Mouse (Mus musculus): ENCODE results near the gene Gm614. TPM values are rescaled to one million over a fixed set of nuclear protein-coding genes. Genes with fewer than 3 reads are reported as not detected.

Gene Gm614
- polyA plus RNA-seq, 1 experiment from 2014 or later, result not detected

DNA sequence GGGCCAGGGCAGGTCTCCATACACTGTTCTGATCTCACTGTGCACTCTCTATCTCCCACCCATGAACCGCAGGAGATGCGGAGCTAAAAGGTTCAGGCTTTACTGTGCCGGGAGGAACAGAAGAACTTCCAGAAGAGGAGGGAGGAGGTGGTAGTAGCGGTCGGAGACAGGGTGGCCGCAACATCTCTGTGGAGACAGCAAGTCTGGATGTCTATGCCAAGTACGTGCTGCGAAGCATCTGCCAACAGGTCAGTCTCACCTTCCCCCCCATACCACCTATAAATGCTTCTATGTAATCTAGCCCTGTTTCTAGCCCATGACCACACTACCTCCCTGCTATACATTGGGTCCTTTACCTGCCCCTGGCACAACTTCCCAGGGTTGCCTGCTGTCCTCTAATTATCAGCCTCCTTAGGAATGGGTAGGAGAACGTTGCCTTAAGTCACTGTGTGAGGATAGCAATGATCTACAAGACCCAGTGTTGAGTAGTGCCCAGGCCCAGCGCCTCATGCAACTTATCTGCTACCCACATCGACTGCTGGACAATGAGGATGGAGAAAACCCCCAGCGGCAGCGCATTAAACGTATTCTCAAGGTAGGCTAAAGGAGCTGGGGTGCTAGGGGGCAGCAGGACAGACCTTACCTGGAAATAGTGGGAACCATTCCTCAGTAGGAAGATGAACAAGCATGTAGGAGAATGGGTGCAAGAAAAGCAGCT, 22.3 kb upstream of the Gm614 start:
- no peak overlapping the region for H3K4me3 ChIP-seq
- H3K9me3 ChIP-seq (replicated peaks), result no peaks in the 10 kb centered on the region
- no peak overlapping the region for H3K4me2 ChIP-seq
- H3K36me3 ChIP-seq, result peaks cover 48% of the 10 kb centered on the region
- 84% methylated on average over 14 of the region's 14 CpGs for WGBS
- H3K27me3 ChIP-seq, result no peaks in the 10 kb centered on the region
- no peak overlapping the region for H3K27ac ChIP-seq
- H3K4me1 ChIP-seq (replicated peaks), result no peaks in the 10 kb centered on the region
- no peak for ATAC-seq (replicated peaks; ENCODE audit: insufficient number of reproducible peaks, insufficient read depth, low FRiP score, low read depth)
- no peak overlapping the region for H3K9ac ChIP-seq

DNA sequence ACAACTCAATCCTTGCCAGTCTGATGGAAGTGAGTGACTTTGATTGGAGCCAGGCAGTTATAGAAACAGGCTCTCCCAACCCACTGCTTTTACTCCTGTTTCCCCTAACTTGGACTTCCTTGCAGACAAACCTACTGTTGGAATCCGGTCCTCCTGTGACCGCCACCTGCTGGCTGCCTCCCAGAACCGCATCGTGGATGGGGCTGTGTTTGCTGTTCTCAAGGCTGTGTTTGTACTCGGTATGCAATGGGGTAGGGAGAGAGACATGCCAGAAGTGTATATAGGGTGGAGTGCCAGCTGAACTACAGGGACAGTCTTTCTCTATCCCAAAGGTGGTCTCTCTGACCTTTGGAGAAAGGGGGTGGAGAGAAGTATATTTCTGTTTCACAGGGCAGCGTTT, 21.7 kb upstream of the Gm614 start:
- Histone ChIP-seq H3K36me3 (peaks cover 47% of the 10 kb centered on the region), H3K9me3 (replicated peaks) (no peaks in the 10 kb centered on the region), H3K4me1 (replicated peaks) (no peaks in the 10 kb centered on the region), H3K4me2 (no peak overlapping the region), H3K27ac (no peak overlapping the region), H3K9ac (no peak overlapping the region), H3K27me3 (no peaks in the 10 kb centered on the region), H3K4me3 (no peak overlapping the region)
- 28% methylated on average over 6 of the region's 6 CpGs for WGBS
- ATAC-seq (replicated peaks; ENCODE audit: insufficient number of reproducible peaks, insufficient read depth, low FRiP score, low read depth), result no peak

DNA sequence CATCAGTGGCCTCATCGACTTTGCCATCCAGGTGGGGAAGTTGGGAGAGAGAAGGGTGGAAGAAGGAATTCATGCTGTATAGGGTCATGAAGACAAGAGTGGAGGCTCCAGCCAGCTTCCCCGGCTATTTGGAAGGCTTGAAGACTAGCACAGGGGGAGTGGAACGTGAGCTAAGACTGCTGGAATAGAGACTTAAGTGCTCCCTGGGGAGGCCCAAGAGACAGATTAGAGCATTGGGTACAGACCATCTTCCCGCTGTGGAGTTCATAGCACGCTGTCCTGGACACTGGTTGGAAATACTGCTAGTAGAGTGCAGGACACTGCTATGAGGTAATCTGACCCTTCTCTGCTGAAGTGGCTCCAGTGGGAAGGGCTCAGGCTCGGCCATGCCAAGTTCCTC, 19.0 kb upstream of the Gm614 start:
- Histone ChIP-seq H3K4me2 (no peak overlapping the region), H3K4me1 (replicated peaks) (no peaks in the 10 kb centered on the region), H3K9me3 (replicated peaks) (no peaks in the 10 kb centered on the region), H3K27ac (no peak overlapping the region), H3K27me3 (no peaks in the 10 kb centered on the region), H3K9ac (no peak overlapping the region), H3K36me3 (peaks cover 53% of the 10 kb centered on the region), H3K4me3 (no peak overlapping the region)
- ATAC-seq (replicated peaks; ENCODE audit: insufficient number of reproducible peaks, insufficient read depth, low FRiP score, low read depth), result no peak
- WGBS, result 74% methylated on average over 6 of the region's 6 CpGs

DNA sequence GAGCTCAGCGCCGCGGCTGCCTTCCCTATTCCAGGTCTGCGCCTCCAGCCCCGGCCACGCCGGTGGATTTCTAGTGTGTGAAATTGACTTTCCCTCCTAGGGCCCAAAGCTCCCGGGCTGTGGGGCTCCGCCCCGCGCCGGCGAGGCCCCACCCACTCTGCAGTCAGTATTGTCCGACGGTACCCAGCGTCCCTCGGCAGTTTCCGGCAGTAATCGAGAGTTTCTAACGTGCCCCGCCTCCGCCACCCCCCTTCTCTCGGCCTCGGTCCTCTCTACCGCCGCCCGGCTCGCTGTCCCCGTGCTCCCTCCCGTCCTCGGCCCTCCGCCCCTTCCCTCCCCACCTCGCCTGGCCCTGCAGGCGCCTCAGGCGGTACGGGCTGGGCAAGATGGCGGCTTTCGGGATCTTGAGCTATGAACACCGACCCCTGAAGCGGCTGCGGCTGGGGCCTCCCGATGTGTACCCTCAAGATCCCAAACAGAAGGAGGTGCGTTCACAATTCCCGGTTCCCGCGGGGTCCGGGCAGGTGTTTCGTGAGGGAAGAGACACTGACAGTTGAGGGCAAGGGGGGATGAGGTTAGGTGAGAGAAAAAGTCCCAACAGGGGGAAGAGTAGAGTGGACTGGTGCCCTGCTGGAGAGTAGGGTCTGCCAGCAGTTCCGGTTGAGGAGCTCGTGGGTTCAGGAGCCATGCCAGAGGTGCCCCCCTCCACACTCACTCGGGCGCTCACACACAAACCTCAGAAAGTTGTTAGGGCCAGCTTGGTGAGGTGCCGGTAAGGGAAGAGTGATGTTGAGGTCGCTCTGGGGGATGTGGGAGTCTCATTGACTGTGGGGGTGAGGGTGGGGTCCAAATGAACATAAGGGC, 10.3 kb upstream of the Gm614 start, which contains the start of gene Med12:
TSS of gene Med12 (plus strand) at position 156 of the 864 bp plus-strand sequence.
- peak within 1 kb of the TSS; percentile 64 for H3K9ac ChIP-seq
- H3K27me3 ChIP-seq, result no peaks in the 10 kb centered on the region
- ATAC-seq (replicated peaks; ENCODE audit: insufficient number of reproducible peaks, insufficient read depth, low FRiP score, low read depth), result peak; percentile 98
- peak within 1 kb of the TSS; percentile 66 for H3K4me3 ChIP-seq
- whole genome bisulfite sequencing, result 14% methylated on average over 54 of the region's 54 CpGs
- H3K27ac ChIP-seq, result peak within 1 kb of the TSS; percentile 81
- H3K4me1 ChIP-seq (replicated peaks), result 0 out of 2 replicates have a peak, but pooled peaks cover 4% of the 10 kb centered on the region
- H3K36me3 ChIP-seq, result peaks cover 17% of the 10 kb centered on the region
- no peaks in the 10 kb centered on the region for H3K9me3 ChIP-seq (replicated peaks)
- H3K4me2 ChIP-seq, result peak within 1 kb of the TSS; percentile 59

DNA sequence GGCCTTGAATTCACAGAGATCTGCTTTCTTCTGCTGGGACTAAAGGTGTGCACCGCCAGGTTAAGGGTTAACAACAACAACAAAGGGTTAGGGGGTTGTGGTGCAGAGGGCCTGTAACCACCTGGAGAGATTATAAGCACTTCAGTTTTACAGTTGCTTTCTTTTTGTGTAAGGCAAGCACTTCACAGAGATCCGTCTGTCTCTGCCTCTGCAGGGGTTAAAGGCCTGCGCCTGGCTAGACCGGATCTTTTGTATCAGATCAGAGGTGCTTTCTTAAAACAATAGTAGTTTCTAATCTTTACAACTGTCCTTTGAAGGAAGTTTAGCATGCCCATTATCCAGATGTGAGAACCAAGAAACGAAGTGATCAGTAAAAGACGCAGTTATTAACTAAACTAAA, 9.6 kb upstream of the Gm614 start:
- Histone ChIP-seq H3K9me3 (replicated peaks) (no peaks in the 10 kb centered on the region), H3K36me3 (peaks cover 10% of the 10 kb centered on the region), H3K4me3 (peak overlapping the region; percentile 66), H3K4me1 (replicated peaks) (0 out of 2 replicates have a peak, but pooled peaks cover 4% of the 10 kb centered on the region), H3K9ac (peak overlapping the region; percentile 64), H3K4me2 (peak overlapping the region; percentile 59), H3K27me3 (no peaks in the 10 kb centered on the region), H3K27ac (peak overlapping the region; percentile 47; the same call in 1 of the 2 replicates)
- no peak for ATAC-seq (replicated peaks; ENCODE audit: insufficient number of reproducible peaks, insufficient read depth, low FRiP score, low read depth)
- WGBS, result 29% methylated on average over 6 of the region's 6 CpGs

DNA sequence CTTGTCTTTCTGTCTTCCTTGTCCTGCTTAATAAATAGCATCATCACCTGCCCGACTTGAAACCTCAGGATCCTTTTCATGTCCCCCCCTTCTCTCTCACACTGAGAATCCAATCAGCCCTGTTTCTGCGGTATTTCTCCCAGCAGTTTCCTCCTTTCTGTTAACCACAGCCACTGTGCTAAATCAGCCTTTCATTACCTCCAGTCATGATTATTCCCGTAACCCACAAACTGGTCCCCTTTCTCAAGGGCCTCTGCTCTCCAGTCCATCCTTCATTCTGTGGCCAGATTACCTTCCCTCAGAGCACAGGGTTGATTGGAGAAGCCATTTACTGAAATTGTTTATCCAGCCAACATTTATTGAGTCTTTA, 4.9 kb upstream of the Gm614 start, which contains the start of gene Gm20489:
TSS of gene Gm20489 (minus strand) at position 269 of the 370 bp plus-strand sequence.
- no peak within 1 kb of the TSS for H3K9ac ChIP-seq
- no peaks in the 10 kb centered on the region for H3K9me3 ChIP-seq (replicated peaks)
- peak within 1 kb of the TSS; percentile 21; the same call in 1 of the 2 replicates for H3K4me3 ChIP-seq
- no peaks in the 10 kb centered on the region for H3K27me3 ChIP-seq
- peak within 1 kb of the TSS; percentile 15; the same call in 1 of the 2 replicates for H3K4me2 ChIP-seq
- ATAC-seq (replicated peaks; ENCODE audit: insufficient number of reproducible peaks, insufficient read depth, low FRiP score, low read depth), result no peak
- WGBS, result 47% methylated on average over 3 of the region's 3 CpGs
- no peak within 1 kb of the TSS for H3K27ac ChIP-seq
- no peaks in the 10 kb centered on the region for H3K36me3 ChIP-seq
- H3K4me1 ChIP-seq (replicated peaks), result no peaks in the 10 kb centered on the region

DNA sequence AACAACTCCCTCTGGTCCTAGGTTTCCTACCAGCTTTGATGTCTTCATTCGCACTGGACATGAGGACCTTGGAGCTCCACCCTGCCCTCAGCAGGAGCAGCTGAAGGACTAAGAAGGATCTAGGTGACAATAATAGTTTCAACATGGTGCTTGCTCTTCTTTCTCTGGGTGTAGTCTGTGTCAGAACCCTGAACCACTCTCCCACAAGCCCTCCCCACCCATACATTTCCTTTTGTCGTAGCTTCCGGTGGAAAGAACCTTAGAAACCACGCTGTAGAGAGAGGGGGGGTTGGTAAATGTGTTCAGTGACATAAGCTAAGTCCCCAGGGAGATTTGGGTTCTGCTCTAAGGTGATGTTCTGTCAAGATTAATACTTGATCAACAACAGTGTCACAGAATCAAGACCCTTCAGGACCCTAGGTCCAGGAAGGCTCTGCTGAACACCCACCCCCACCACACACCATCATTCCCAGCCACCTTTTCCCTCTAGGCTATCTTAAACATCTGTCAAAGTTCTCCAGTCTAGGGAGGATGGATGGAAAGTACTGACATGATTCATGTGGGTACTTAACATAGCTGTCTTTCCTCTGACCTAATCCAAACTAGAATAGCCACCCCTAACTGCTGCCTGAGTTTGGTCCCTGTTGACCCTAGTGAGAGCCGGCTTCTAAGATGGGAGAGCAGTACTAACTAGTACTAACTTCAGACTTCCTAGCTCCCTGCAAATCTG, 4.4 kb upstream of the Gm614 start, which contains the start of gene Il2rg:
TSS of gene Il2rg (minus strand) at position 231 of the 730 bp plus-strand sequence.
- H3K4me3 ChIP-seq, result peak within 1 kb of the TSS; percentile 21; the same call in 1 of the 2 replicates
- H3K9ac ChIP-seq, result no peak within 1 kb of the TSS
- peak within 1 kb of the TSS; percentile 15; the same call in 1 of the 2 replicates for H3K4me2 ChIP-seq
- WGBS, result 41% methylated on average over 5 of the region's 5 CpGs
- no peaks in the 10 kb centered on the region for H3K9me3 ChIP-seq (replicated peaks)
- no peaks in the 10 kb centered on the region for H3K27me3 ChIP-seq
- no peak; the same call in 1 of the 2 replicates for ATAC-seq (replicated peaks; ENCODE audit: insufficient number of reproducible peaks, insufficient read depth, low FRiP score, low read depth)
- no peaks in the 10 kb centered on the region for H3K4me1 ChIP-seq (replicated peaks)
- no peaks in the 10 kb centered on the region for H3K36me3 ChIP-seq
- H3K27ac ChIP-seq, result no peak within 1 kb of the TSS

DNA sequence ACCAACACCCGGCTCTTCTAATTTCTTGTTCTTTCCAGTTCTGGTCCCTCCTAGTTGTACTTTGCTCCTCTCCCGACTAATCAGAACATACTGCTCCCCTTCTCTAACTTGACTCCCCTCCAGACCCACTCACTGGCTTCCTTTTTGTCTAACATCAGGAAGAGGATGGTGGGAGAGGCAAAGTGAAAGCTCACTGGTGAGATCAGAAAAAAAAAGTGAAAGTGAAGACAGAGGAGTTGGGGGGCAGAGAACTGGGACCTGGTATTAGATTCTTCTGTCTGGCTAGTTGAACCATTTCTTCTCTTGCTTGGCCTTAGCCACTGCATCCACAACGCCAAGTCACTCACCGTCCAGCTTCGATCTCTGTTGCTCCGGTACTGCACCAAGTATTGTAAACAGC, 2.8 kb upstream of the Gm614 start:
- no peak overlapping the region for H3K4me3 ChIP-seq
- 84% methylated on average over 6 of the region's 6 CpGs for WGBS
- no peaks in the 10 kb centered on the region for H3K27me3 ChIP-seq
- no peak overlapping the region for H3K4me2 ChIP-seq
- no peaks in the 10 kb centered on the region for H3K36me3 ChIP-seq
- no peak overlapping the region for H3K9ac ChIP-seq
- ATAC-seq (replicated peaks; ENCODE audit: insufficient number of reproducible peaks, insufficient read depth, low FRiP score, low read depth), result no peak
- H3K9me3 ChIP-seq (replicated peaks), result no peaks in the 10 kb centered on the region
- H3K4me1 ChIP-seq (replicated peaks), result no peaks in the 10 kb centered on the region
- no peak overlapping the region for H3K27ac ChIP-seq

DNA sequence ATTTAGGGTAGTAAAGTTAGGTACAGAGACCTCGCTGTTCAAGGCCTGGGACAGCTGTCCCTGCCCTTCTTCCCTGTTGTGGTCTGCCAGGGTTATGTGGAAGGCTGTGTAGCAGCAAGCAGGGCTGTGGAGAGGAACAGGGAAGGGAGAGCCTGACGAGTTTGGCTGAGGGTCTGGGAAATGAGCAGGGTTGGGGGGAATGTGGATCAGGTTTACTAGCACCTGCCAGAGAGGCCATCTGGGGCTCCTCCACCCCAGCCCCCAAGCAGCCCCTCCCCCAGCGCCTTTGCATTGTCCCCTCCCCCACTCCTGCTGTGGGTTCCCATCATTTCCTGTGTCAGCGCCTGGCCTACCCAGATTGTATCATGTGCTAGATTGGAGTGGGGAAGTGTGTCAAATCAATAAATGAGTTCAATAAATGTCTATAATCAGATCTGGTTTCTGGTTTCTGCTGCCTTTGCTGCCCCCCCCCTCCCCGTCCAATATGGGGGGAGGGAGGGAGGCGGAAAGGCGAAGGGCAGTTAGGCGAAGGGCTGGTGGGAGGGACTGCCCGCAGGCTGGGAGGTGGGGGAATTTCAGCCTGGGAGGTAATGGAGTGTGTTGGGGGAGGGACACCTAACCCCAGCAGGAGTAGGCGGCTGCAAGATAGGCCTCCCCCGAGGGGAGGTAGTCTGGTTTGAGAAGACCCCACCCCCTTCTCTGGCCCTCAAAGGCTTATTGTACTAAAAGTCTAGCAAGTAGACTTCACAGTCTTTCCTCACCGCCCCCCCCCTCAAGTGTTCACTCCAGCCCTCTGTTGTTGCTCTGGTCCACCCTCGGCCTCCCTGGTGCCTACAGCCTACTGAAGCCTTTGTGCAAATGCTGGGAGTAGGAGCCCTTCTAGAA, 3.1 kb downstream of the Gm614 start:
- Histone ChIP-seq H3K36me3 (no peaks in the 10 kb centered on the region), H3K9ac (no peak overlapping the region), H3K4me1 (replicated peaks) (peaks cover 18% of the 10 kb centered on the region), H3K4me3 (no peak overlapping the region), H3K9me3 (replicated peaks) (no peaks in the 10 kb centered on the region), H3K27me3 (no peaks in the 10 kb centered on the region), H3K4me2 (peak overlapping the region; percentile 30; the same call in 1 of the 2 replicates), H3K27ac (peak overlapping the region; percentile 6; the same call in 1 of the 2 replicates)
- peak; percentile 55; the same call in 1 of the 2 replicates for ATAC-seq (replicated peaks; ENCODE audit: insufficient number of reproducible peaks, insufficient read depth, low FRiP score, low read depth)
- WGBS, result 25% methylated on average over 12 of the region's 13 CpGs

DNA sequence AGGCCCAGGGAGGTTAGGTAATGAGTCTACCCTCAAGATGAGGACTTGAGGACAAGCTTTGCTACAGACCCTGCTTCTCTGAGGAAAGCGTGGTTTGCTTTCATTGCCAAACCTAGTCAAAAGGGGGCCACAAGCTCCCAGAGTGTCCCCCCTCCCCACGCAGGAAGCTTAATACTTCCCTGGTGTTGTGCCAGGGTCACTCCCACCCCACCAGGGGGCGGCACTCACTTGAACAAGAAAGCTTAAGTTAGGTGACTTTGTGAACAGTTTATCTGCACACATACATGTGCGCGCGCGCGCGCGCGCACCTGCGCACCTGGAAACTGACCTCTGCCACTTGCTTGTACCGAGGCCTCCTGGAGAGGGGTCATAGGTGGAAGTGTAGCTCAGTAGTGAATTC, 7.2 kb downstream of the Gm614 start:
- H3K27ac ChIP-seq, result no peak overlapping the region
- H3K4me3 ChIP-seq, result no peak overlapping the region
- H3K4me2 ChIP-seq, result no peak overlapping the region
- H3K36me3 ChIP-seq, result no peaks in the 10 kb centered on the region
- no peak for ATAC-seq (replicated peaks; ENCODE audit: insufficient number of reproducible peaks, insufficient read depth, low FRiP score, low read depth)
- no peaks in the 10 kb centered on the region for H3K27me3 ChIP-seq
- H3K4me1 ChIP-seq (replicated peaks), result peaks cover 21% of the 10 kb centered on the region
- WGBS, result 78% methylated on average over 13 of the region's 13 CpGs
- H3K9me3 ChIP-seq (replicated peaks), result no peaks in the 10 kb centered on the region
- no peak overlapping the region for H3K9ac ChIP-seq
